Mouse (Mus musculus): ENCODE data around the gene Tanc1. TPM values are rescaled to one million over a fixed set of nuclear protein-coding genes. Genes with fewer than 3 reads are reported as not detected.

Gene Tanc1
- total RNA-seq, 2 experiments from 2014 or later: 13.0 to 14.9 TPM

DNA sequence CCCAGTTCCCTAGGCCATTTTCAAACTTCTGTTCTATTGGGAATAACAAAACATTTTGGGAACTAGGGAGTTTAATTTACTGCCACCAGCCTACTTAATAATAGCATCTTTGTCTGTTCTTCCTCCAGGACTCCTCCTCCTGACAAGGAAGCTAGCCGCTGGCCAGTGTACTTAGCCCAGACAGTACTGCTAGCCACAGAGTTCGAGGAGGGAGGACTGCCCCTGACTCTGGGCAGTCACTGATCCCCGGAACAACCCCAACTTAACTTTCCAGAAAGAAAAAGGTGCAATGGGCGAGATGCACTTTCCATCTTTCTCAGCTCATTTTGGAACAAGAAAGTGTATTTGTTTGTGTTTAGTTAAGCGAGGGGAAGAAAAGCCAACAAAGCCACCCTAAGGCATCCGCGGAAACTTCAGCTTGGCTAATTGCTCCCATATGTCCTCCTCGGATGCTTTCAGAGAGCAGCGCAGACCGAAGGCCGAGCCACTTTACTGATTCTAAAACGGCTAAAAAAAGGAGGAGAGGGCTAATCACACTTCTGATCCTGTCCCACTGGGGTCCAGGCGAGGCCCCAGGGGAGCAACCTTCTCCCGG, 529 bp upstream of the Tanc1 start:
- intact Hi-C loops (cut with DNase I): loop anchor here (5.0 kb wide), 1 partner anchor 136 kb away; no protein-coding TSS in a partner anchor

DNA sequence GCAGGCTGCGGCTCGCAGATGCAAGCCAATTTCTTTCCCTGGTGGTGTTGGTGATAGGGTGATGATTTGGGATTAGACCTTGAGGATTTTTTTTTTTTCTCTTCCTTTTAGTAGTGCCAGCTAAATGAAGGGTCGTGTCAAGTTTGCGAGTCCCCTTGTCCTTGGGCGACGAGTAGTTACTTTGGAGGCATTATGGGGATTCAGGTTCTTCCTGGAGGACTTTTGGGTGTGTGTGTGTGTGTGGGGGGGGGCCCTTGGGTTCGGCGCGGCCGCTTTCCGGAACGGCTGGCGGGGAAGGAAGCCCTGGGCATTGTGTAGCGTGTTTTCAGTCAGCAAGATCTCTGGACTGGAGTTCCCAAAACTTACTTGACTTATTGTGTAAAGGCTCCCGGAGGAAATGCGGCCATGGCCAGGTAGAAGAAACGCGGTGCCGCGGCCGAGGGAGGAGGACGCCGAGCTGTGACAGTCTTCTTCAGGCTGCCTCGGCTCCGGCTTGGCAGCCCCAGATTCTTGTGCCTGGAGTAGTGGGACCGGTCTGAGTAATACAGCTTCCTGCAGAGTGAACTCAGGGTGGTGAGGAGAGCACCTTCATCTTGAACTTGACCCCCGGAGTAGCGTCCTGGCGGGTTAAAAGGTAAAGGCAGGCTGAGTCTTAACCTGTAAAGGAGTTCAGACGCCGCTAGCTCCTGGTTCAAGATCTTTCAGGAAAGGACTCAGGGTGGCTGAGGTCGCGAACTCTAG, 1.1 kb downstream of the Tanc1 start:
- peak in 1 of 2 experiments; percentile 15 for DNase-seq (ENCODE audit: low spot score in 2 of 2)
- intact Hi-C loops (cut with DNase I): loop anchor here (5.0 kb wide), 1 partner anchor 134 kb away; no protein-coding TSS in a partner anchor

More for the DNA sequence above, 529 bp upstream of the Tanc1 start:
- no peak for DNase-seq (ENCODE audit: low spot score in 2 of 2)

DNA sequence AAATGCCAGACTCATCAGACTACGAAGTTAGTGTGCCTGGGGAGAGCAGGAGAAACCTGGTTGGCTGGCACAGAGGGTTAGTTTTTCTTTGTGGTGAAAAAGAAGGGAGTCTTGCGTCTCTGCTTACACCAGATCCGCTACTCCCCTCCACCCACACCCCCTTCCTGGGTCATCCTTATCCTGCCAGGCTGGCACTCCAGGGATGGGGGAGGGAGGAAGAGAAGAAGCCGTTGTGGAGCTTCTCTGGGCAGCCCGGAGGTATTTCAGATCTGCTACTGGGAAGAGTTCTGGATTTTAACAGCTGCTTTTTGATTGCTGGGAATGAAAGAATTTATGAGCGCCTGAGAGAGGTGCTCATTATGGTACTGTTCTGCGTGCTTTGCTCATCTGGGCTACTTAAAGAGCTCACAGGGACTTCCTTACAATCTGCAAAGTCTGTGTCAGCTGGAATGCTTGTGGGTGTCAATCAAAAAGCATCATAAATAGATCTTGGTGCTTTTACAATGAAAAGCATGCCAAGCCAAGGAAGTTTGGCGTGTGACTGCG, 1.7 kb downstream of the Tanc1 start:
- intact Hi-C loops (cut with DNase I): loop anchor here (5.0 kb wide), 1 partner anchor 134 kb away; no protein-coding TSS in a partner anchor
- no peak for DNase-seq (ENCODE audit: low spot score in 2 of 2)

DNA sequence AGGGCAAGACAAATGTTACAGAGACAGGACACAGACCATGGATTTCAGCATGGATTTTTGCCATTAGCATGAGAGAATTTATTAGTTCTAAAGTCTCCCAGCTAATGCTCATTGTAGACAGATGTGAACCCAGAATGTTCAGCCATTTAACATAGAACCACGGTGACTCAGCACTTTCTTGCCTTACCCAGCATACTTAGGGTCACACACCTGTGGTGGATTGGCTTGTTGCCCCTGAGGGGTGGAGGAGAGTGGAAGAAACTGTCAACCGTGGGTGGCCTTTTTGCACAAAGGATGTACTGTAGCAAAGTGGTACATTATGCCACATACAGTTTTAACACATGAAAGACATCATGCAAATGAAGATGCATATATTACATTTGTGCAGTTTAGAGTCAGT, 5.0 kb downstream of the Tanc1 start:
- DNase-seq (ENCODE audit: low spot score in 2 of 2): no peak
- intact Hi-C loops (cut with DNase I): no loop called here

DNA sequence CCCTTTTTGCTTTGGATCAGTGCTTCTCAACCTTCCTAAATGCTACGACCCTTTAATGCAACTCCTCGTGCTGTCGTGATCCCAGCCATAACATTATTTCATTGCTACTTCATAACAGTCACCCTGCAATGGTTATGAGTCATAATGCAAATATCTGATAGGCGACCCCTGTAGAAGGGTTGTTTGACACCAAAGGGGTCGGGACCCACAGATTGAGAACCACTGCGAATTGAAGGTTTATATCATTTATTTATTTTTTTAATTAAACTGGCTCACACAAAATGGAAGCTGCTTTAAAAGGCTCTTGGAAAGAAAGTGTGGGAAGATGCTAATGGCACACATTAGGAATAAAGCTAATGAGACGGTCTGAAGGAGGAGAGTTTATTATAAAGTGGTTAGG, 7.2 kb downstream of the Tanc1 start:
- no peak for DNase-seq (ENCODE audit: low spot score in 2 of 2)
- intact Hi-C loops (cut with DNase I): no loop called here

DNA sequence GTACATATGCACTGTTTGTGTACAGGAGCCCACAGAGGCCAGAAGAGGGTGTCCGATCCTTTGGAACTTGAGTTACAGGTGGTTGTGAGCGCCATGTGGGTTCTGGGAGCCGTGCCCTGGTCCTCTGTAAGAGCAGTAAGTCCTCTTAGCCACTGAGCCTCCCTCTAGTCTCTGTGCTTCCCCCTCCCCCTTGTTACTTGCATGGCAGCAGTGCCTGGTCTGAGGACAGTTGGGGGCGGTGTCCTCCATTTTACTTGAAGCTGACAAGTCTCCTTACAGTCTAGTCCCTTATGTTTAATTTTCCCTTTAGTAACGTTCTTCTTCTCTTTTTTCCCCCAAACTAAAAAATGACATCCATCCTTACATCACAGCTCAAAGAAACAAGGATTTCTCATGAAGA, 8.8 kb downstream of the Tanc1 start:
- DNase-seq (ENCODE audit: low spot score in 2 of 2): no peak
- intact Hi-C loops (cut with DNase I): no loop called here

DNA sequence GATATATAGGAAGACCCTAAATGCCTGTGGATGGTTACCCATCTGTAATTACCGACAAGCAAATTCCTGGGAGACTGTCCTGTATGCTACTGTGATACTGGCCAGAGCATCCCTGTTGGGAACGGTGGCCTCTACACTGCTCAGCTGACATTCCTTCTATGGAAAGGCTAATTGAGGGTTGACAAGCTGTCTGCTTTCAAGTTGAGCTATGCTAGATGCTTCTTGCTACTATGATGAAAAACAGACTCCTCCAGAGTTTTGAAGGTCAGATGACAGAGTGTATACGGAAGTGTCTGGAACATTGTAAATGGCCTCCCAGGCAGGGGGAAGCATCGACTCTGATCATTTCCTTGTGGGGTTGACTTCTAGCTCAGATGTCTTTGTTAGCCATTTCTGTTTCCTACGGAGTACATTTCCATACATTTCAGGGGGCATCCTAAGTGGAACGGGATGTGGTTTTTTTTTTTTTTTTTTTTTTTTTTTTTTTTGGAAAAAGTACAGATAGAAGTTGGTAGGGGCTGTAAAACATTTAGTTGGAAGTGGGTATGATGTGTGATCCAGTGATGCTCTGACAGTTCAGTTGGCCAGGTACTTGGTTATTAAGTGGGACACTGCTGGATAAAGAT, 10.8 kb downstream of the Tanc1 start:
- DNase-seq (ENCODE audit: low spot score in 2 of 2): no peak
- intact Hi-C loops (cut with DNase I): no loop called here

DNA sequence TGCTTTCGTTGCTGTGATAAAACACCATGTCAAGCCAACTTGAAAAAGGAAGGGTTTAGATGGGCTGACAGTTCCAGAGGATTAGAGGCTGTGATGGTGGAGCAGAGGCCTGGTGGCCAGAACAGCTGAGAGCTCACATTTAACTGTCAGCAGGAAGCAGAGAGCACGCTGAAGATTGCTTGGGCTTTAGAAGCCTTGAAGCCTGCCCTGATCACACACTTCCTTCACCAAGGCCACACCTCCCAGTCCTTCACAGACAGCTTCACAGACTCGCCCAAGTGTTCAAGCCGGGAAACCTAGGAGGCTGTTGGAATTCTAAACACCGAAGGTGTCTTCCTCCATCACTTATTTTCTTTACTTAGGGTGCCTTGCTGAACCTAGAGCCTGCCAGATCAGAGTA, 12.0 kb downstream of the Tanc1 start:
- intact Hi-C loops (cut with DNase I): no loop called here
- DNase-seq (ENCODE audit: low spot score in 2 of 2): no peak

DNA sequence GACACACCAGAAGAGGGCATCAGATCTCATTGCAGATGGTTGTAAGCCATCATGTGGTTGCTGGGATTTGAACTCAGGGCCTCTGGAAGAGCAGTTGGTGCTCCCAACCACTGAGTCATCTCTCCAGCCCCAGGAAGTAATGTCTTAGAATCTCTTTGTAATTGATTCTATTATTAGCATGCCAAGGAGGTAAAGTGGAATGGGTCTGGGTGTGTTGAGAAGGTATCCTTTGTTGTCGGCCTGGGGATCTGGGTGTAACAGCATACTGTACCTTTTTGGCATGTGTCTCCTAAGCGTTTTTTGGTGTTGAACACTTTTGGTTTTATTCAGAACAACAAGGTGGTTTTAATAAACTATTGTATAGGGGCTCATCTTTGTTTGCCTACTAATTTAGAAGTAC, 13.6 kb downstream of the Tanc1 start:
- DNase-seq (ENCODE audit: low spot score in 2 of 2): no peak
- intact Hi-C loops (cut with DNase I): no loop called here

DNA sequence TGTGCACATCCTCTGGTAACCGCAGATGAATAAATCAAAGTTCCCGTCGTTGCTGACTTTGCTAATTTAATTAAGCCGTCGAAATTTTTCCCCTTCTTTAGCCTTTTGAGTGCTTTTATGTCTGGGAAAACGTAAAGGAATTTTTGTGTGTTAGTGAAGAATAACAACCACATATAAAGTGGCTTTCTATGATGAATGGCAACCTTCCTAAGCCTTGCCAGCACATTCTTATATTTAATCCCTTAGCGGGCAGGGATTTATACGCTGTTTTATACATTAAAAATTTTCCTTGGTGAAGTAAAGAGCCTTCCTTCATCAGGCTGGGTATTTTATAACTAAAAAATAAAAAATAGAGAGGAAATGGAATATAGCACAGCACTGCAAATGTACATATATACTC, 14.1 kb downstream of the Tanc1 start:
- intact Hi-C loops (cut with DNase I): no loop called here
- no peak for DNase-seq (ENCODE audit: low spot score in 2 of 2)

DNA sequence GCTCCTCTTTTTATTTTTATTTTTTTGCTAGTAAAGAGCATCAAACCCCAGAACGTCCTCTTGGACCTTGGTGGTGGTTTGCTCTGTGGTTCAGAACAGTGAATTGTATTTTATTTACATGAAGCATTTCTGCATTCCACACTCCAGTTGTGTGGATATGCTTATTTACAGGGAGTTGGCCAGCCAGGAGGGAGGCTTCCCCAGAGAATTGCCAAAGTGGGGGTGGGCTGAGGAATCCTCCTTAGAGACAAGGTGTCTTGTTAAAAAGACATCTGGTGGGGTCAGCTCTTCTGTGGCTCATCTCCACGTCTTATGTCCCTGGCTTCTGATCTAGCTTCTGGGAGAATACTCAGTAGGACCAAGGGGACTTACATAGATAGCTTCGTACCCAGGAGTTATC, 14.6 kb downstream of the Tanc1 start:
- intact Hi-C loops (cut with DNase I): no loop called here
- no peak for DNase-seq (ENCODE audit: low spot score in 2 of 2)

DNA sequence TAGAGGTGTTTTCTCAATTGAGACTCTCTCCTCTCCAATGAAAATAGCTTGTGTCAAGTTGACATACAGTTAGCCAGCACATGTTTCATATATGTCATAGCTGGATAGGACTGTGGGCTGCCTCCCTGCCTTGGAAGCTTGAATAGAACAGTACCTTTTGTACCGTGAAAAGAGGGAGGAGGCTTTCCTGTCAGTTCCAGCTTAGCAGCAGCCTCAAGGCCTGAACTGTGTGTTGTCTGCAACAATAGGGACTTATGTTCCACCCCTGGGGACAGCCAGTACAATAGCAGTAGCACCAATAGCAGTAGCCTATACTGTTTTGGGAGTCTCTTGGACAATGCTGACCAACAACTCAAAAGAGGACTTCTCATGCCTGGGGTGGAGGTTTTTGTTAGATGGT, 15.7 kb downstream of the Tanc1 start:
- intact Hi-C loops (cut with DNase I): no loop called here
- DNase-seq (ENCODE audit: low spot score in 2 of 2): no peak

DNA sequence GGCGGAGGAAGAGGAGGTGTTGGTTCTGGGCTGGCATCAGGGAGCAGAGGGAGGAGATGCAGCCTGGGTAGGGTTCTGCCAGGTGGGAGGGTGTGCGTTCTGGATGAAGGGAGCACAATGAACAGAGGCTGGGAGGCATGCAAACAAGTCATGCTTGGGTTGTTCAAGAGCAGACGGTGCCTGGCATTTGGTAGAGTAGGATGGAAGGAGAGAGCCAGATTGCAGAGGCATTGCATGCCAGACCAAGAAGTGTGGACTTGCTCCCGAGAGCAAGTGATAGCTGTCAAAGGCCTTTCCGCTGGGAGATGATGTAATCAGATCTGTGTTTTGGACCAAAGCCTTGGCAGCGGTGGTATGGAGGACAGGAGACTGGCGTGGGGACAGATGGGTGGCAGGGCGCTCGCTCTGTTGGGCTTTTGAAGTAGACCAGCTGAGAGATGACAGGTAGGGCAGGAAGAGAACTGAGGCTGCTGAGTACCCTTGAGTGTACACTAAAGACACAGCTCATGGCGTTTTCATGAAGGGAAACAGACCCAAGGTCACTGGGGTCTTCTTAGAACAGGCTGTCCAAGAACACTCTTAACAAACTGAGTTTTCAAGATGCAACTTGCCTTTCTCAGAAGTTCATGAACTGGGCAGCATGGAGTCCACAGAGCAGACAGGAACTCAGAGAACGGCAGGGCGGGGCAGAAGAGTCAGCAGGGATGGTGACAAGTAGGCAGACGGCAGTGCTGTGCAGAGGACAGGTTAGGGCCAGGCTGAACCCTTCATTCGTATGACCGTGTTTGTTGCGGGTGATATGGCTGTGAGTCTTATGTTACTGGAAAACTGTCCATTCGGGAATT, 16.4 kb downstream of the Tanc1 start:
- intact Hi-C loops (cut with DNase I): no loop called here
- DNase-seq (ENCODE audit: low spot score in 2 of 2): no peak

DNA sequence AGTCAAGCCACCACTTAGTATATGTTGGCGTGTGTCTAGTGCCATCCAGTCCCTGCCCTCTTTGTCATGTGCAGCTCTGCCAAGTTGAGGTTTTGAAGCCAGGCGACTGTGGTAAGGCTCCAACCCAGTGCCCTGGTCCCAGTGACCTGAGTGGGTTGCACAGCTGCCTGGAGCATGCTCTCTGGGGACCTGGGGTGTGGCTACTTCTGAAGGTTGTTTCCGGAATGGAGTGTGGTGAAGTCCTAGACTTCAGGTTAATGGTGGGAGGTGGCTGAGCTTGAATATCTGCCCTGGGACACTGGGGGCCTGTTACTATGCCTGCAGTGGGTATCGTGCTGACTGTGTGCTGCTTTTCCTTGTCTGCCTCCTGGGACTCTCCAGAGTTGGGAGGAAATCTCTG, 18.0 kb downstream of the Tanc1 start:
- intact Hi-C loops (cut with DNase I): no loop called here
- no peak for DNase-seq (ENCODE audit: low spot score in 2 of 2)

DNA sequence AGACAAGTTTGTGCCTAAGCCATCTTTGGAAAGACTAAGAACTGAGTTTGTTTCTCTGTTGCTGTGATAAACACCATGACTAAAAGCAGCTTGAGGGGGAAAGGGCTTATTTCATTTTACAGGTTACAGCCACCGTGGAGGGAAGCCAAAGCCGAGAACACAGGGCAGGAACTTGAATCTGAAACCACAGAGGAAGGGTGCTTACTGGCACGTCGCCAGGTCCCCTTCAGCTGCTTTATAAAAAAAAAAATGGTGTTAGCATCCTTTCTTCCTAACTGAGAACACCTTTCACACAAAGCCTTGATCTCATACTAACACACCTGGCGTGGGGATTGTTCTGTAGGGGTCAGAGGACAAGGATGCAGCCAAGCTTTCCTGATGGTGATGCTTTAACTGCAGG, 19.6 kb downstream of the Tanc1 start:
- intact Hi-C loops (cut with DNase I): no loop called here
- no peak for DNase-seq (ENCODE audit: low spot score in 2 of 2)

DNA sequence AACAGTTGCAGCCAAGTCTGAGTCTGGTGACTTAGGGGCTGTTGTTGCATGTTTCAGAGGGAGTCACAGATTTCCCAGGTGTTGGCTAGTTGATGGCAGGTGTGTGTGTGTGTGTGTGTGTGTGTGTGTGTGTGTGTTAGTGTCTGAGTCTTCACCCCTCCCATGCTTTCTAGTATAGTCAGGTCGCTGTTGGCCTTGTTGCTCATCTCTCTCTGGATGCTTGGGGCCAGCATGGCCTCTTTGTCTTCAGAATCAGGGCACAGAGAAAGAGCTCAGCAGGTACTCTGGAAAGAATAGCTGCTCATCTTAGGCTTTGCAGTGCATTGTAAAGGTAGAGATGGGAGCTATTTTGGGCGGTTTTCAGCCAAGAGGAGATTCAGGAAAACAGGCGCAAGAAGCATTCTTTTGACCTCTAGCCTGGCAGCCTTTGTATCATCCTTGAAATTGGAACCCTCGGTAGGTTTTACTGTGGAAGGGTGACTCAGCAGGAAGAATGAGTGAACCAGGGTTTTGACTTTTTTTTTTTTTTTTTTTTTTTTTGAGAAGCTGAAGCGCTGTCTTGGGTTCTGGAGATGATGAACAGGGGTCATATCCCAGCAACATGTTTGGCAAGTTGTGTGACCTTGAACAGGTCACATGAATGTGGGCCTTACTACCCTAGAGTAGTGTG, 22.1 kb downstream of the Tanc1 start:
- intact Hi-C loops (cut with DNase I): no loop called here
- no peak for DNase-seq (ENCODE audit: low spot score in 2 of 2)

DNA sequence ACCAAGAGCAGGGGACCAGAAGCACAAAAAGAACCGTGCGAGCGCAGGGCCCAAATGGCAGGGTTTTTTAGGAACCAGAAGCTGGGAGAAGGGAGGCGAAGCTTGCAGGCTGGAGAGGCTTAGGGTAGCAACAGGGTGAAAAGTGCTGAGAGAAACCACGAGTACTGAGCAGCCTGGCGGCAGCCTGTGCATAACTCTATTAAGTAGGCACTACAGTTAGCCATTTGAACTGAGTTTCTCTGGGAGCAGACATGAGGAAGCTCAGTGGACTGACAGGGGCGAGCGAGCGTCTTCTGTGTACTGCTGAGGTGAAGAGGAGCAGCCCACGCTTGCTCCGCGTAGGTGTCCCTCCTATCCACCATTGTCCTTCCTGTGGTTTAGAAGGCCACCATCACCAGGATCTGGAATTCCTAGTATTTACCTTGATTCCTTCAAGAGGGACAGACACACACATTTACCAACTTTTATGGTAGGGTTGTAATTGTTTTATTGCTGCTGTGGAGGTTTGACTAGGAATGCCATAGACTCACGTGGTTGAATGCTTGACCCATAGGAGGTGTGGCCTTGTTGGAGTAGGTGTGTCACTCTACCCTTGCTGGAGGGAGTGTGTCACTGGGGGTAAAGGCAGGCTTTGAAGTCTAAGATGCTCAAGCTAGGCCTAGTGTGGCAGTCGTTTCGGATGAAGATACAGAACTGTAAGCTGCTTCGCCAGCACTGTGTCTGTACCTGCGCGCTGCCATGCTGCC, 25.4 kb downstream of the Tanc1 start:
- no peak for DNase-seq (ENCODE audit: low spot score in 2 of 2)
- intact Hi-C loops (cut with DNase I): no loop called here

DNA sequence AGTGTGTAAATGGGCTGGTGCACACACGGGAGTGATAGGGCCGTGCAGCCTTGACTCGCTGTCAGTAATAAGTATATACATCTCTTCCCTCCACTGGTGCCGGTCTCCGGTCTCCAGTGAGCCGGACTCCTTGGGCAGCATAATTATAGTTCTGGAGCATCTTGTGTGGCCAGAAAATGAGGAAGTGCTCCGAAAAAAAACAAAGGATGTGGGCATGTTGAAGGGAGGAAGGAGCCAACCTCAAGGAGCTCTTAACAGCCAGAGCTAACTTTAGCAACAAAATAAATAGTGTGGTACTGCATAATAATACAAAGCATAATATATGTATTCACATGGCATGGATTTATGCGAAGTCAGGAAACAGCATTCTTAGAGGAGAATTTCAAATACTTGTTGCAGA, 30.9 kb downstream of the Tanc1 start:
- intact Hi-C loops (cut with DNase I): no loop called here
- DNase-seq (ENCODE audit: low spot score in 2 of 2): no peak

DNA sequence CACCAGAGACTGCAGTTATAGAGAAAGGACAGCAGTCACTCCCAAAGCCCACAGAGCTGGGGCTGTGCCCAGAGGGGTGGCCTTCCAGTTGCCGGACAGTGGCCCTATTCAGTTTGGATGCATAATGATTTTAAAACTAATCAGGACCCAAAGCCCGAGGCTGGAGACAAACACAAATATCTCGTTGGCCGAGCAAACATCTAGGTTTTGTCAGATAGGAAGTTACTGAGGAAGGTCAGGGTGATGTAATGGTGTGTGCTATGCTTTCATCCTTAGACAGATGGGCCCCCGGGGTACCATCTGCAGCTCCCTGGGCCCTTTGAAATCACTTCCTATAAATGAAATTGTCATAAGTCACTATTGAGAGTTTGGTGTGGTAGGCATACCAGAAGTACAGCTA, 33.0 kb downstream of the Tanc1 start:
- DNase-seq (ENCODE audit: low spot score in 2 of 2): no peak
- intact Hi-C loops (cut with DNase I): no loop called here

All from left cerebral cortex, postnatal 14 days (tissue).